Mouse (Mus musculus) hindbrain, embryonic 11.5 days (tissue): ENCODE results near the gene Nat8f1. TPM values are rescaled to one million over a fixed set of nuclear protein-coding genes. Genes with fewer than 3 reads are reported as not detected.
"Not testable (repeated sequence)": the region's sequence is repeated elsewhere in the genome, so short reads cannot be mapped to it uniquely, and the experiment has no call there.

ENCODE experiments used
- ATAC-seq: fragments of 200-750 bp; cut with Nextera tagmentation; 2 replicates; pipeline ENCODE4 v1.8.0; 2017; ENCODE audit warnings: mild to moderate bottlenecking, moderate TSS enrichment, moderate library complexity; ENCODE audit not compliant: low FRiP score
- DNase-seq: peaks from one replicate; pipeline ENCODE4 v3.0.0-alpha.2; 2015; ENCODE audit warnings: low spot score
- H3K27ac ChIP-seq: fragments of 300-500 bp; sonication (generic); 2 replicates; pipeline ENCODE4 v1.5.1; 2014; ENCODE audit warnings: mild to moderate bottlenecking, low read depth, low read length
- H3K27me3 ChIP-seq: fragments of 300-500 bp; sonication (generic); 2 replicates; pipeline ENCODE4 v1.6.1; 2014; ENCODE audit warnings: mild to moderate bottlenecking, low read length, moderate library complexity, mixed read lengths; ENCODE audit not compliant: control insufficient read depth, insufficient read depth
- H3K36me3 ChIP-seq: fragments of 300-500 bp; sonication (generic); 2 replicates; pipeline ENCODE4 v1.6.1; 2014; ENCODE audit warnings: mild to moderate bottlenecking, low read length, moderate library complexity, mixed read lengths; ENCODE audit not compliant: control insufficient read depth, insufficient read depth
- H3K4me1 ChIP-seq: fragments of 300-500 bp; sonication (generic); replicated peaks from 2 replicates; pipeline ENCODE4 v1.6.1; 2014; ENCODE audit warnings: low read length, mixed read lengths; ENCODE audit not compliant: control insufficient read depth, insufficient read depth
- H3K4me2 ChIP-seq: fragments of 300-500 bp; sonication (generic); replicated peaks from 2 replicates; pipeline ENCODE4 v1.6.1; 2014; ENCODE audit warnings: mild to moderate bottlenecking, low read depth, low read length
- H3K4me3 ChIP-seq: fragments of 300-500 bp; sonication (generic); 2 replicates; pipeline ENCODE4 v1.5.1; 2014; ENCODE audit warnings: low read depth, low read length
- H3K9ac ChIP-seq: fragments of 300-500 bp; sonication (generic); 2 replicates; pipeline ENCODE4 v1.6.1; 2014; ENCODE audit warnings: low read depth, low read length
- H3K9me3 ChIP-seq: fragments of 300-500 bp; sonication (generic); 2 replicates; pipeline ENCODE4 v1.6.1; 2016; ENCODE audit warnings: low read length; ENCODE audit not compliant: control insufficient read depth
- WGBS: fragments of 180-500 bp; shearing (Covaris S2); extraction: QIAGEN DNeasy Blood & Tissue Kit; methylation state at CpG from one replicate; pipeline ENCODE4 v1.1.7; 2014; 5-methylcytosine and 5-hydroxymethylcytosine counted together
- polyA plus RNA-seq: library from polyadenylated mRNA; unstranded; fragments of >200 nt; fragmentation: Nextera tagmentation; extraction: Ambion mirVana; gene quantifications from 2 replicates; pipeline ENCODE4 v1.2.1, GENCODE M21; 2014

Nat8f1 gene
- 6.5 and 6.6 TPM in 2 replicates for polyA plus RNA-seq

DNA sequence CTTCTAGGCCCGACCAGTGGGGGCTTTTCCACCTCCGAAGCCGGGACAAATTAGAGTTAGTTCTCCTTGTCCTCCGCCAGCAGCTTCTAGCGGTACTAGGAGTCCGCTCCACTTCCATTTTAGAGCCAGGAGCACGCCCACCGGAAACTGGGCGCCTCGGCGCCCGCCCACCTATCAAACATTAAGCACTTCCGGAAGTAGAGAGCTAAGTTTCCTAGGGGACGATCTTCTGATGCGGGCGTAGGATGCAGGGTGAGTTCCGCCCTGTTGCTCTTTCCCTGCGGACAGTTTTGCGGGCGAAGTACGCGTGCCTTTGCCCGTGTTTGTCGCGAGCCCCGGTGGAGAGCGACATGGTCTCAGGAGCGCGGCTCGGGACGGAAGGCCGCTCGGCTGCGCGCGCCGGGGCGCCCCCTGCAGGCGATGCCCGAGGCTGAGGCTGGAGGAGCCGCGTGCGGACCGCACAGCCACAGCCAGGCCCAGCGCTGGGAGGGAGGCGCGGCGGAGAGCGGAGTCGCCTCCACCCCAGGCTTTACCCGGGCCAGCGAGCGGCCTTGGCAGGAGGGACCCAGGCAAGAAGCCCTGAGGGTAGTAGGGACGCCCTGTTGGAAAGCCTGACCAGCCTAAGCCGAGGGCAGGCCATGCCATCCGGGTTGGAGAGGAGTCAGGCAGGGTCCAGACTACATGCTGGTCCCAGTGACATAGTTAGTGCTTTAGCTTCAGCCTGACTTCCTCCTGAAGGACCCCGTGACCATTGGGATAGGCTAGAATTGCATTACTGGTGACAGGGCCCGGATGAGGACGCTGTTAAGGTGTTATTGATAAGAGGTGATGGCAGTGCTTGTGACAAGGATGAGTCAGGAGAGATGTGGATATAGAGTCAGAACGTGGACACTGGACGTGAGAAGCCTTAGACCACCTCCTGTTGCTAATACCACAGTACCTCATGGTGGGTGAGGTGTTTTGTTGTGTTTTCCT, at the start of gene Nat8f1:
Gene Nat8f1 (minus strand): TSS at position 149 of the 975 bp plus-strand sequence.
- peak within 1 kb of the TSS; percentile 56 for H3K4me3 ChIP-seq
- H3K27me3 ChIP-seq, H3K4me1 ChIP-seq, H3K36me3 ChIP-seq, H3K9me3 ChIP-seq: not testable (repeated sequence)
- WGBS, result under 1% methylated on average over 58 of the region's 61 CpGs
- peak; percentile 97 for ATAC-seq
- DNase-seq, result peak; percentile 89
- peak within 1 kb of the TSS; percentile 74 for H3K9ac ChIP-seq
- peak within 1 kb of the TSS; percentile 68 for H3K27ac ChIP-seq
- H3K4me2 ChIP-seq, result peak within 1 kb of the TSS; percentile 70

DNA sequence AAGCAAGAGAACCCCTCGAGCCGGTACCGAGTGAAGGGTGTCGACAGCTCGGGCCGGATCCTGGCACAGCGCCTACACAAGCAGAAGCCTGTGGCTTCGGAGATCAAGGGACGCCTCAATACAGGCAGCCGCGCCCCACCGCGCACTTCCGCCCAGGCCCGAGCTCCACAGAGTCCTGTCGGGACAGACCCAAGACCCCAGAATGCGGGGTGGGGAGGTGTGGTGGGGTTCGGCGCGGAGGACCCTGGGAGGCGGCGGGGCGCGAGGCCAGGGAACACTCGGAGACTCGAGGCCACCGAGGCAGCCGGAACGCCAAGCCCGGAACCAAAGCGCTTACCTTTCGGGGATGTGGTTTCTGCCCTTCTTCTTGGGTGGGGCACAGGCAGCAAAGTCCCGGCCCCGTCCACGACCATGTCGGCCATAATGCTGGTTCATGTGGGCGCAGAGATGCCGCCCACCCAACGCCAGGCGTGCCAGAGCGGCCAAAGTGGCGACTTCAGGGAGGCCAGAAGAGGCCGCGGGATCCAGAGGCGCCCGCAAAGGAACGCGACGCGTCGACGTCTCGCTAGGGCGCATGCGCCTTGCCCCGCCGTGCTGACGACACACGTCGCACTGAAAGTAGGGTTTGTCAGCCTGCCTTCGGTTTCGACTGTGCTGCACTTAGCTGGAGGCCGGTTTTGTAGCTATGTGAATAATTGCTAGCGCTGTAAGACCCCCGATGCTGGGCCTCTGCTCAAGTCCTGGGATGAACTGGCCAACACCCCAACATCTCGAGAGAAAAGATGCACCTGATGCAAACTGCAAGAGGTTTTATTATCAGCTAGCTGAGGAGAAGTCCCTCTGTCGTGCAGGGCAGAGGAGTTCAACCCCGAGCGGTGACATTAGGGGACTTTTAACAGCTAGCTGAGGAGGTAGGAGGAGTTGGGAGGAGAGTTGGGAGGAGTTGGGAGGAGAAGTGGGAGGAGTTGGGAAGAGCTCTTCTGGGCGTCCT, 45.9 kb upstream of the Nat8f1 start, which contains the start of gene Dusp11:
Gene Dusp11 (minus strand): TSS at position 567 of the 991 bp plus-strand sequence.
- Histone ChIP-seq H3K27me3 (no peaks in the 10 kb centered on the region), H3K9ac (peak within 1 kb of the TSS; percentile 86), H3K9me3 (no peaks in the 10 kb centered on the region), H3K4me2 (peak within 1 kb of the TSS; percentile 53), H3K4me3 (peak within 1 kb of the TSS; percentile 65), H3K36me3 (no peaks in the 10 kb centered on the region), H3K27ac (peak within 1 kb of the TSS; percentile 79), H3K4me1 (no peaks in the 10 kb centered on the region)
- peak; percentile 97 for ATAC-seq
- peak; percentile 96 for DNase-seq
- WGBS, result under 1% methylated on average over 66 of the region's 70 CpGs

DNA sequence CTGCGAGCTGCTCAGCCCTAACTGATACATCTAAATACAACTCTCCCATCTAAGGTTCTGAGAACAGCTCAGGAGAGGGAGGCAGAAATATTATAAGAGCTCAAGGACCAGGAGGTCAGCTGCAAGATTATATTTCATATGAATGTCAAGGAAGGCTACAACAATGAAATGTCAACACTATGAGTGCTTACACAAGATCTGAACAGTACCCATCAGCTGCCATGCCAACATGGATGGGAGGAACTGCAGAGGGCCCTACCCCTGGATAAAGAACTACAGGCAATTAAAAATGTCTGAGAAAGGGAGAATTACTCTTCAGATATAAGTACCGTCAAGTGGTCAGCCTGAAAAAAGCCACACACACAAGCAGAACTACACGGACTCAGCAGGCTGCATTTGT, 42.1 kb upstream of the Nat8f1 start:
- no peaks in the 10 kb centered on the region for H3K9me3 ChIP-seq
- 95% methylated on average over 3 of the region's 3 CpGs for WGBS
- H3K9ac ChIP-seq, result no peak overlapping the region
- no peak overlapping the region for H3K4me2 ChIP-seq
- no peak for ATAC-seq
- H3K4me3 ChIP-seq, result no peak overlapping the region
- H3K36me3 ChIP-seq, result peaks cover 12% of the 10 kb centered on the region; the same call in 1 of the 2 replicates
- DNase-seq, result no peak
- no peak overlapping the region for H3K27ac ChIP-seq
- no peaks in the 10 kb centered on the region for H3K27me3 ChIP-seq
- no peaks in the 10 kb centered on the region for H3K4me1 ChIP-seq

DNA sequence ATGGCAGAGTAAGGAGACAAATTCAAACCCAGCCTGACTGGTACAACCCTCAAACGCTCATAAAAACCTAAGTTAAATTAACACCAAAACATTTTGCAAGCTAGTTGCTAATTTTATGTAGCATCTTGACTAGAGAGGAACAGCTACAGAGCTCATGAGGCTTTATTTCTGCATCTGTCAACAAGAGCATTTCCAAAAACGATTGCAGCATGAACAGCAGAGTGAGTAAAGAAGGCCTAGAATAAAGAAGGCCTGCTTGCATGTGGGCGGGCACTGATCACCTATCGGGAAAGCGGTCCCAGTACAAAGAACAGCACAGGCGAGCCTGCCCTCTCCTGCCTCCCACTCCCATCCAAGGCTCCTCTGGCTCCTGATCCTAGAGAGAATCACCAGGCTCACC, 33.1 kb upstream of the Nat8f1 start:
- H3K4me1 ChIP-seq, result no peaks in the 10 kb centered on the region
- ATAC-seq (no peak), DNase-seq (no peak)
- no peak overlapping the region for H3K27ac ChIP-seq
- peaks cover 10% of the 10 kb centered on the region for H3K36me3 ChIP-seq
- H3K4me3 ChIP-seq, result no peak overlapping the region
- 89% methylated on average over 6 of the region's 6 CpGs for whole genome bisulfite sequencing
- H3K27me3 ChIP-seq, result no peaks in the 10 kb centered on the region
- no peak overlapping the region for H3K4me2 ChIP-seq
- no peak overlapping the region for H3K9ac ChIP-seq
- H3K9me3 ChIP-seq, result no peaks in the 10 kb centered on the region

DNA sequence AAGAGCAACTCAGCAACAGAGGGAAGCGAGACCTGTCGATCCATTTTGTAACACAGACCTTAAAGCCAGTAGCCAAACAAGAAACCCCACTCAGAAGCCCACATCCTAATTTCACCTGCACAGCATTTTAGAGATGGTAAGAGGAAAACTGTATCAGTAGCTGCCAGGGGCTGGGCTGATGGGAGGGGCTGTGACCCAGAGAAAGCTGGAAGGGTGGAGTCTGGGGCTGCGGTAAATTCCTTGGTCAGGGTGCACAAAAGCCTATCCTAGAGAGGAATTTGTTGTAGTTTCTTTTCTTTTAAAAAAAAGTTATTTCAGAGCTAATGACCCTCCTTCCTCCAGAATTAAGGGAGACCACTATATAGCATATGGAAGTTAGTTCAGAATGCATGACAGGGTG, 27.0 kb upstream of the Nat8f1 start:
- ATAC-seq, result no peak
- H3K36me3 ChIP-seq, result 0 out of 2 replicates have a peak, but pooled peaks cover 2% of the 10 kb centered on the region
- no peak overlapping the region for H3K4me3 ChIP-seq
- no peak overlapping the region for H3K9ac ChIP-seq
- no peaks in the 10 kb centered on the region for H3K9me3 ChIP-seq
- no peak overlapping the region for H3K27ac ChIP-seq
- H3K27me3 ChIP-seq, result no peaks in the 10 kb centered on the region
- WGBS, result 96% methylated on average over 3 of the region's 3 CpGs
- DNase-seq, result no peak
- H3K4me1 ChIP-seq, result no peaks in the 10 kb centered on the region
- no peak overlapping the region for H3K4me2 ChIP-seq

DNA sequence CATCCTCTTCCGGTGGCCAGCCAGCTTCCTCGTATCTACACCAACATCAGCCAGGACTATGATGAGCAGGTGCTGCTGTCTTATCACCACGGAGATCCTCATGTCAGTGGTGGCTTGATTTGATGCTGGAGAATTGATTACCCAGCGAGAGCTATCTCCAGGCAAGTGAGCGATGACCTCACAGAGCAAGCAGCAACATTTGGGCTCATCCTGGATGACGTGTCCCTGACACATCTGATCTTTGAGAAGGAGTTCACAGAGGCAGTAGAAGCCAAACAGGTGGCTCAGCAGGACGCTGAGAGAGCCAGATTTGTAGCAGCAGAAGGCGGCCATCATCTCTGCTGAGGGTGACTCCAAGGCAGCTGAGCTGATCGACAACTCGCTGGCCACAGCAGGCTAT, 23.2 kb upstream of the Nat8f1 start:
- Histone ChIP-seq H3K9me3 (no peaks in the 10 kb centered on the region), H3K27ac (no peak overlapping the region), H3K4me1 (no peaks in the 10 kb centered on the region), H3K4me2 (no peak overlapping the region), H3K36me3 (no peaks in the 10 kb centered on the region), H3K9ac (no peak overlapping the region), H3K27me3 (no peaks in the 10 kb centered on the region), H3K4me3 (no peak overlapping the region)
- DNase-seq (no peak), ATAC-seq (no peak)
- WGBS, result 81% methylated on average over 10 of the region's 10 CpGs

DNA sequence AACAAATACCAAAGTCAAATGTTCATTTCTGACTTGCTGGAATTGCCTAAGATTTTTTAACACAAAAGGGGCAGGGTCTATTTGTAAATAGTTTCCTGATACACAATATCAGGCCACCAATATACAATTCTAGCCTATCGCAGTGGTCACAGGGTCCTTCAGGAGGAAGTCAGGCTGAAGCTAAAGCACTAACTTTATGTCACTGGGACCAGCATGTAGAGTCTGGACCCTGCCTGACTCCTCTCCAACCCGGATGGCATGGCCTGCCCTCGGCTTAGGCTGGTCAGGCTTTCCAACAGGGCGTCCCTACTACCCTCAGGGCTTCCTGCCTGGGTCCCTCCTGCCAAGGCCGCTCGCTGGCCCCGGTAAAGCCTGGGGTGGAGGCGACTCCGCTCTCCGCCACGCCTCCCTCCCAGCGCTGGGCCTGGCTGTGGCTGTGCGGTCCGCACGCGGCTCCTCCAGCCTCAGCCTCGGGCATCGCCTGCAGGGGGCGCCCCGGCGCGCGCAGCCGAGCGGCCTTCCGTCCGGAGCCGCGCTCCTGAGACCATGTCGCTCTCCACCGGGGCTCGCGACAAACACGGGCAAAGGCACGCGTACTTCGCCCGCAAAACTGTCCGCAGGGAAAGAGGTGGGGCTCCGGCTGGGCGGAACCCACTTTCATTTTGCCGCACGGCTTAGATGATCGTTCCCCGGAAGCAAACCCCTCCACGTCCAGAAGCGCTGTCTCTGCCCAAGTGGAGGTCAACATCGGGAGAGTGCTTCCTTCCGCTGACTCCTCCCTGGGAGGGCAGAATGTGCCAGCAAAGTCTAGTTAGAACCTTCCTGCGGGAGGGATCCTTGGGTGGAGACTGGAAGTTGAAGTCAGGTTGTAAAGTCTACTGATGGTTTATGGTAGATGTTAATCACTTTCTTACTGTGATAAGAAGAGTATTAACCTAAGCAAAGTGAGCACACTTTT, 21.3 kb upstream of the Nat8f1 start:
- 0 out of 2 replicates have a peak overlapping the region, but pooled peaks have one; percentile 1 for H3K27ac ChIP-seq
- peak overlapping the region; percentile 39 for H3K4me3 ChIP-seq
- H3K36me3 ChIP-seq, H3K27me3 ChIP-seq, H3K4me1 ChIP-seq, H3K9me3 ChIP-seq: not testable (repeated sequence)
- peak overlapping the region; percentile 45 for H3K4me2 ChIP-seq
- ATAC-seq (peak; percentile 96), DNase-seq (peak; percentile 74)
- H3K9ac ChIP-seq, result peak overlapping the region; percentile 49; the same call in 1 of the 2 replicates
- WGBS, result 2% methylated on average over 34 of the region's 50 CpGs
